Mouse (Mus musculus): ENCODE data around the gene Gsn.

DNA sequence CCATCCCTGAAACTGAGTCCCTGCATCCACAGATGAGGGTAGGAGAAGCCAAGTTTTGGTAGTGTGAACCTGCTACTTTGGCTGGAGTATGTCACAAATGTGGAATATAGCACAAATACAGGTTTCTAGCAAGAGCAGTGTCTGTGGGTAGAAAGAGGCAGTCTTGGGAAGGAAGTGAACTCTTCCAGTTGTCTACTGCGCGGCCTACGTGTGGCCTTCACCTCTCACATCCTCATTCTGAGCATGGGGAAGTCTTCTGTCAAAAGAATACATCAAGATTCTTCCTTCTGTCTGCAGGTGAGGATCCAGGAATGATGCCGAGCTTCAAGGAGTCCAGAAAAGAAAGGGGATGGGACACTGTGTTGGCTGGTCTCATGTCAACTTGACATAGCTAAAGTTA is 2.4 kb upstream of the Gsn start:
- no peak for TF ChIP-seq CTCF (IDR thresholded peaks at IDR 0.05; ENCODE audit: borderline replicate concordance, insufficient read depth, low read length)
- TF ChIP-seq POLR2A (IDR thresholded peaks at IDR 0.05; ENCODE audit: low read depth, low read length) = no peak

Measured in embryonic fibroblast, embryonic 13.5 days (primary cell).